Mouse (Mus musculus) limb, embryonic 15.5 days (tissue): ENCODE measurements around the gene Rps19bp1. TPM values are rescaled to one million over a fixed set of nuclear protein-coding genes. Genes with fewer than 3 reads are reported as not detected.

Source experiments
- ATAC-seq: fragments of 200-750 bp; cut with Nextera tagmentation; 2 replicates; pipeline ENCODE4 v1.8.0; 2017; ENCODE audit warnings: low read depth, moderate TSS enrichment; ENCODE audit not compliant: insufficient number of reproducible peaks, low FRiP score, low TSS enrichment
- H3K27ac ChIP-seq: fragments of 300-500 bp; sonication (generic); 2 replicates; pipeline ENCODE4 v1.5.1; 2015; ENCODE audit warnings: moderate library complexity, mild to moderate bottlenecking, inconsistent platforms
- H3K27me3 ChIP-seq: fragments of 300-500 bp; sonication (generic); 2 replicates; pipeline ENCODE4 v1.6.1; 2015; ENCODE audit warnings: inconsistent platforms
- H3K36me3 ChIP-seq: fragments of 300-500 bp; sonication (generic); 2 replicates; pipeline ENCODE4 v1.6.1; 2015; ENCODE audit warnings: inconsistent platforms
- H3K4me1 ChIP-seq: fragments of 300-500 bp; sonication (generic); 2 replicates; pipeline ENCODE4 v1.6.1; 2015; ENCODE audit warnings: inconsistent platforms
- H3K4me2 ChIP-seq: fragments of 300-500 bp; sonication (generic); 2 replicates; pipeline ENCODE4 v1.6.1; 2015; ENCODE audit warnings: mild to moderate bottlenecking, inconsistent platforms
- H3K4me3 ChIP-seq: fragments of 300-500 bp; sonication (generic); 2 replicates; pipeline ENCODE4 v1.5.1; 2015; ENCODE audit warnings: mild to moderate bottlenecking, inconsistent platforms
- H3K9ac ChIP-seq: fragments of 300-500 bp; sonication (generic); 2 replicates; pipeline ENCODE4 v1.6.1; 2015; ENCODE audit warnings: inconsistent platforms
- H3K9me3 ChIP-seq: fragments of 300-500 bp; sonication (generic); 2 replicates; pipeline ENCODE4 v1.6.1; 2016; ENCODE audit warnings: inconsistent platforms
- WGBS: fragments of 180-500 bp; shearing (Covaris S2); methylation state at CpG from one replicate; pipeline ENCODE4 v1.1.7; 2015; 5-methylcytosine and 5-hydroxymethylcytosine counted together
- polyA plus RNA-seq: library from polyadenylated mRNA; unstranded; fragments of >200 nt; fragmentation: Nextera tagmentation; extraction: Ambion mirVana; gene quantifications from 2 replicates; pipeline ENCODE4 v1.2.1, GENCODE M21; 2015

Rps19bp1 gene
- 47.9 and 57.0 TPM in 2 replicates for polyA plus RNA-seq

GRCm38 (mm10) chr15:80263610-80264575 is at the start of gene Rps19bp1:
Rps19bp1 (minus strand) TSS chr15:80264315.
- WGBS, result 1% methylated on average over 66 of the region's 66 CpGs
- Histone ChIP-seq H3K4me2 (peak within 1 kb of the TSS; percentile 69), H3K36me3 (peaks cover 18% of the 10 kb centered on the region), H3K4me1 (peaks cover 15% of the 10 kb centered on the region), H3K9me3 (no peaks in the 10 kb centered on the region), H3K27me3 (no peaks in the 10 kb centered on the region), H3K27ac (peak within 1 kb of the TSS; percentile 59), H3K9ac (peak within 1 kb of the TSS; percentile 73), H3K4me3 (peak within 1 kb of the TSS; percentile 73)
- peak; percentile 90 for ATAC-seq

GRCm38 (mm10) chr15:80306146-80306545 is 42.0 kb upstream of the Rps19bp1 start:
- WGBS, result 29% methylated on average over 8 of the region's 8 CpGs
- ATAC-seq, result no peak
- H3K27ac ChIP-seq, result no peak overlapping the region
- no peak overlapping the region for H3K4me2 ChIP-seq
- no peaks in the 10 kb centered on the region for H3K27me3 ChIP-seq
- no peaks in the 10 kb centered on the region for H3K4me1 ChIP-seq
- no peak overlapping the region for H3K4me3 ChIP-seq
- H3K9me3 ChIP-seq, result no peaks in the 10 kb centered on the region
- H3K9ac ChIP-seq, result no peak overlapping the region
- H3K36me3 ChIP-seq, result no peaks in the 10 kb centered on the region

GRCm38 (mm10) chr15:80304188-80304587 is 40.1 kb upstream of the Rps19bp1 start:
- H3K9me3 ChIP-seq, result no peaks in the 10 kb centered on the region
- H3K4me1 ChIP-seq, result no peaks in the 10 kb centered on the region
- no peak overlapping the region for H3K4me2 ChIP-seq
- H3K36me3 ChIP-seq, result no peaks in the 10 kb centered on the region
- no peak overlapping the region for H3K9ac ChIP-seq
- ATAC-seq, result no peak
- H3K4me3 ChIP-seq, result no peak overlapping the region
- no peak overlapping the region for H3K27ac ChIP-seq
- WGBS, result 84% methylated on average over 12 of the region's 12 CpGs
- H3K27me3 ChIP-seq, result no peaks in the 10 kb centered on the region

GRCm38 (mm10) chr15:80303779-80304178 is 39.7 kb upstream of the Rps19bp1 start:
- H3K27me3 ChIP-seq, result no peaks in the 10 kb centered on the region
- 65% methylated on average over 14 of the region's 14 CpGs for WGBS
- H3K9me3 ChIP-seq, result no peaks in the 10 kb centered on the region
- H3K36me3 ChIP-seq, result no peaks in the 10 kb centered on the region
- no peaks in the 10 kb centered on the region for H3K4me1 ChIP-seq
- no peak overlapping the region for H3K27ac ChIP-seq
- no peak overlapping the region for H3K4me2 ChIP-seq
- no peak overlapping the region for H3K9ac ChIP-seq
- ATAC-seq, result no peak
- H3K4me3 ChIP-seq, result no peak overlapping the region

- Histone ChIP-seq H3K4me3 (no peak overlapping the region), H3K9me3 (no peaks in the 10 kb centered on the region), H3K36me3 (no peaks in the 10 kb centered on the region), H3K9ac (no peak overlapping the region), H3K27ac (no peak overlapping the region), H3K27me3 (no peaks in the 10 kb centered on the region; the same call in 1 of the 2 replicates), H3K4me2 (no peak overlapping the region), H3K4me1 (no peaks in the 10 kb centered on the region)
- ATAC-seq, result no peak
- 98% methylated on average over 1 of the region's 1 CpGs for whole genome bisulfite sequencing
Measured at GRCm38 (mm10) chr15:80297146-80297545, 33.0 kb upstream of the Rps19bp1 start.

GRCm38 (mm10) chr15:80289436-80289835 is 25.3 kb upstream of the Rps19bp1 start:
- Histone ChIP-seq H3K4me1 (peaks cover 14% of the 10 kb centered on the region), H3K27ac (no peak overlapping the region), H3K9me3 (no peaks in the 10 kb centered on the region), H3K4me2 (no peak overlapping the region), H3K4me3 (no peak overlapping the region), H3K27me3 (peaks cover 70% of the 10 kb centered on the region), H3K36me3 (no peaks in the 10 kb centered on the region), H3K9ac (no peak overlapping the region)
- ATAC-seq, result no peak
- WGBS, result 10% methylated on average over 10 of the region's 10 CpGs

- 0 out of 2 replicates have a peak overlapping the region, but pooled peaks have one; percentile 14 for H3K9ac ChIP-seq
- peaks cover 81% of the 10 kb centered on the region for H3K27me3 ChIP-seq
- no peaks in the 10 kb centered on the region for H3K9me3 ChIP-seq
- peaks cover 14% of the 10 kb centered on the region for H3K4me1 ChIP-seq
- no peak for ATAC-seq
- peak overlapping the region; percentile 89 for H3K4me2 ChIP-seq
- 3% methylated on average over 22 of the region's 23 CpGs for WGBS
- H3K4me3 ChIP-seq, result peak overlapping the region; percentile 45
- no peaks in the 10 kb centered on the region for H3K36me3 ChIP-seq
- H3K27ac ChIP-seq, result no peak overlapping the region
Measured at GRCm38 (mm10) chr15:80288036-80288435, 23.9 kb upstream of the Rps19bp1 start.

- no peaks in the 10 kb centered on the region for H3K36me3 ChIP-seq
- H3K9me3 ChIP-seq, result no peaks in the 10 kb centered on the region
- peak within 1 kb of the TSS; percentile 89 for H3K4me2 ChIP-seq
- peaks cover 14% of the 10 kb centered on the region for H3K4me1 ChIP-seq
- H3K27ac ChIP-seq, result no peak within 1 kb of the TSS
- peak within 1 kb of the TSS; percentile 14; the same call in 1 of the 2 replicates for H3K9ac ChIP-seq
- H3K27me3 ChIP-seq, result peaks cover 90% of the 10 kb centered on the region
- 2% methylated on average over 50 of the region's 50 CpGs for WGBS
- no peak for ATAC-seq
- H3K4me3 ChIP-seq, result peak within 1 kb of the TSS; percentile 45
Measured at GRCm38 (mm10) chr15:80286851-80287415, 22.8 kb upstream of the Rps19bp1 start, which contains the start of gene Cacna1i. Cacna1i (plus strand) TSS chr15:80287238.

- 14% methylated on average over 6 of the region's 6 CpGs for WGBS
- Histone ChIP-seq H3K4me3 (no peak overlapping the region), H3K27ac (no peak overlapping the region), H3K9me3 (no peaks in the 10 kb centered on the region), H3K9ac (no peak overlapping the region), H3K4me1 (no peaks in the 10 kb centered on the region), H3K27me3 (peaks cover 48% of the 10 kb centered on the region), H3K4me2 (no peak overlapping the region), H3K36me3 (no peaks in the 10 kb centered on the region)
- ATAC-seq, result no peak
Measured at GRCm38 (mm10) chr15:80280646-80281045, 16.5 kb upstream of the Rps19bp1 start.

GRCm38 (mm10) chr15:80279053-80279452 is 14.9 kb upstream of the Rps19bp1 start:
- 92% methylated on average over 2 of the region's 2 CpGs for WGBS
- H3K4me2 ChIP-seq, result no peak overlapping the region
- no peaks in the 10 kb centered on the region for H3K36me3 ChIP-seq
- H3K27ac ChIP-seq, result no peak overlapping the region
- H3K27me3 ChIP-seq, result peaks cover 32% of the 10 kb centered on the region
- no peak overlapping the region for H3K9ac ChIP-seq
- ATAC-seq, result no peak
- no peaks in the 10 kb centered on the region for H3K9me3 ChIP-seq
- no peaks in the 10 kb centered on the region for H3K4me1 ChIP-seq
- H3K4me3 ChIP-seq, result no peak overlapping the region

GRCm38 (mm10) chr15:80278121-80278759 is 14.1 kb upstream of the Rps19bp1 start:
- Histone ChIP-seq H3K4me2 (no peak overlapping the region), H3K9ac (no peak overlapping the region), H3K4me3 (no peak overlapping the region), H3K36me3 (no peaks in the 10 kb centered on the region), H3K4me1 (no peaks in the 10 kb centered on the region), H3K27ac (no peak overlapping the region), H3K27me3 (peaks cover 27% of the 10 kb centered on the region; the same call in 1 of the 2 replicates), H3K9me3 (no peaks in the 10 kb centered on the region)
- ATAC-seq, result no peak
- whole genome bisulfite sequencing, result 78% methylated on average over 5 of the region's 5 CpGs
